Comparison of ENCODE assay signal across 10 mouse cellular contexts in genomic region chr7:71311411-71311810, GRCm38 (mm10). TPM values are rescaled to one million over a fixed set of nuclear protein-coding genes. Genes with fewer than 3 reads are reported as not detected.
DNase-seq lines count a peak whose midpoint lies in the region; ATAC-seq and TF ChIP-seq lines count a peak whose summit lies in the region.
"Had no signal": no experiment of that assay in that cellular context is flagged by ENCODE, and none has a peak within 500 bp of the region (broad histone marks: within the 10 kb centered on the region; RNA-seq: fewer than 3 reads in every experiment).

No protein-coding gene starts in this region.

- peak; percentile 65; the same call in 1 of the 2 replicates for ATAC-seq in heart, embryonic 11.5 days (replicated peaks; ENCODE audit: insufficient number of reproducible peaks, low FRiP score, low TSS enrichment)
- ATAC-seq in kidney, postnatal 0 days (replicated peaks; ENCODE audit: low FRiP score, low read depth), result 0 out of 2 replicates have a peak, but pooled peaks have one; percentile 49
- ATAC-seq in megakaryocyte progenitor cell, adult 5-6 weeks (replicated peaks; ENCODE audit: poor library complexity), result peak; percentile 31; the same call in 1 of the 2 replicates

- no peaks in the 10 kb centered on the region for H3K36me3 ChIP-seq in heart, embryonic 11.5 days (ENCODE audit: control insufficient read depth, insufficient read depth, low read length)
- H3K36me3 ChIP-seq in kidney, postnatal 0 days (ENCODE audit: insufficient read depth, low read length), result no peaks in the 10 kb centered on the region
- H3K36me3 ChIP-seq: limb, embryonic 12.5 days had no signal

- DNase-seq in gastrocnemius, postnatal 25 days, result peak; percentile 20
- no peak for DNase-seq in gastrocnemius, adult 8-10 months (ENCODE audit: low spot score in 2 of 2)
- peak; percentile 86 for DNase-seq in kidney, postnatal 0 days (ENCODE audit: low spot score)
- DNase-seq in layer of hippocampus, postnatal 36 days, result no peak
- DNase-seq in urinary bladder, adult 18-20 months (ENCODE audit: low spot score in 2 of 2), result no peak
- DNase-seq in frontal cortex, adult 2 months (ENCODE audit: extremely low spot score in 1 of 2, low spot score in 1 of 2), result no peak
- DNase-seq: B cell, adult 2 months had no signal

- H3K9ac ChIP-seq in heart, embryonic 11.5 days (ENCODE audit: low read depth, low read length), result no peak overlapping the region
- H3K9ac ChIP-seq in kidney, postnatal 0 days (ENCODE audit: low read depth, low read length), result no peak overlapping the region
- H3K9ac ChIP-seq: limb, embryonic 12.5 days had no signal

- no peak overlapping the region for H3K4me3 ChIP-seq in heart, embryonic 11.5 days (ENCODE audit: low read depth, low read length)
- no peak overlapping the region for H3K4me3 ChIP-seq in kidney, postnatal 0 days (replicated peaks; ENCODE audit: low read depth, low read length)
- H3K4me3 ChIP-seq: limb, embryonic 12.5 days had no signal

- no peak overlapping the region for H3K4me2 ChIP-seq in heart, embryonic 11.5 days
- no peak overlapping the region for H3K4me2 ChIP-seq in kidney, postnatal 0 days (ENCODE audit: low read length)
- H3K4me2 ChIP-seq: limb, embryonic 12.5 days had no signal

- 46% methylated on average over 11 of the region's 11 CpGs for WGBS in heart, embryonic 11.5 days (ENCODE audit: insufficient replicate concordance)
- WGBS in kidney, postnatal 0 days, result 24% methylated on average over 11 of the region's 11 CpGs

- H3K27me3 ChIP-seq in heart, embryonic 11.5 days (ENCODE audit: control insufficient read depth, insufficient read depth, low read length), result no peaks in the 10 kb centered on the region
- H3K27me3 ChIP-seq in kidney, postnatal 0 days (ENCODE audit: insufficient read depth, low read length), result no peaks in the 10 kb centered on the region
- H3K27me3 ChIP-seq: limb, embryonic 12.5 days had no signal

- H3K9me3 ChIP-seq in heart, embryonic 11.5 days (replicated peaks; ENCODE audit: control insufficient read depth, low read length), result no peaks in the 10 kb centered on the region
- no peaks in the 10 kb centered on the region for H3K9me3 ChIP-seq in kidney, postnatal 0 days (replicated peaks; ENCODE audit: low read length)
- H3K9me3 ChIP-seq: limb, embryonic 12.5 days had no signal

- no peak for TF ChIP-seq CTCF in kidney, postnatal 0 days (IDR thresholded peaks at IDR 0.05; ENCODE audit: low read depth)

- H3K4me1 ChIP-seq in heart, embryonic 11.5 days (ENCODE audit: control insufficient read depth, insufficient read depth, low read length), result no peaks in the 10 kb centered on the region
- no peaks in the 10 kb centered on the region; the same call in 1 of the 2 replicates for H3K4me1 ChIP-seq in kidney, postnatal 0 days (replicated peaks; ENCODE audit: insufficient read depth, low read length)

- H3K27ac ChIP-seq in heart, embryonic 11.5 days (ENCODE audit: low read depth, low read length), result peak overlapping the region; percentile 54; the same call in 1 of the 2 replicates
- H3K27ac ChIP-seq in kidney, postnatal 0 days, result peak overlapping the region; percentile 63
- H3K27ac ChIP-seq: limb, embryonic 12.5 days had no signal

RNA-seq across cellular contexts. Expression of gene Gm10295, which starts 39.9 kb away (rescaled TPM):
- not detected for total RNA-seq in gastrocnemius, postnatal 25 days (2021)
- not detected for total RNA-seq in gastrocnemius, adult 8-10 months (2022)
- not detected in 2 replicates for polyA plus RNA-seq in heart, embryonic 11.5 days (2014; fragmentation: Nextera tagmentation; extraction: Ambion mirVana)
- not detected in 2 replicates for polyA plus RNA-seq in kidney, postnatal 0 days (2015; fragmentation: Nextera tagmentation; extraction: Ambion mirVana)
- not detected in 2 replicates for total RNA-seq in megakaryocyte progenitor cell, adult 5-6 weeks (2015)
- total RNA-seq in megakaryocyte progenitor cell, adult 5-6 weeks (2017), result not detected in 2 replicates
- not detected for total RNA-seq in layer of hippocampus, postnatal 36 days (2021)
- not detected in 2 replicates for polyA plus RNA-seq in frontal cortex, adult 2 months (2012; rRNA removed)
- polyA plus RNA-seq: limb, embryonic 12.5 days had no signal

Comparison
In these comparisons a context has a peak if more than half of its experiments do, and no peak if none do; other contexts are left out.
1. DNase-seq: peak in gastrocnemius, postnatal 25 days (single experiment) and kidney, postnatal 0 days (single experiment); none in gastrocnemius, adult 8-10 months (0 of 2), layer of hippocampus, postnatal 36 days (0 of 2), urinary bladder, adult 18-20 months (0 of 2) and frontal cortex, adult 2 months (0 of 2).
2. Peak in every context shown above with its lines, with median percentiles within 50 percentile points of each other: ATAC-seq.